Mouse (Mus musculus) lung, postnatal 25 days (tissue): ENCODE measurements around the gene Syngr1.

ENCODE experiments used
- DNase-seq: peaks from one replicate; pipeline ENCODE4 v3.0.0; 2022; ENCODE audit warnings: low spot score

Gene Syngr1

DNA sequence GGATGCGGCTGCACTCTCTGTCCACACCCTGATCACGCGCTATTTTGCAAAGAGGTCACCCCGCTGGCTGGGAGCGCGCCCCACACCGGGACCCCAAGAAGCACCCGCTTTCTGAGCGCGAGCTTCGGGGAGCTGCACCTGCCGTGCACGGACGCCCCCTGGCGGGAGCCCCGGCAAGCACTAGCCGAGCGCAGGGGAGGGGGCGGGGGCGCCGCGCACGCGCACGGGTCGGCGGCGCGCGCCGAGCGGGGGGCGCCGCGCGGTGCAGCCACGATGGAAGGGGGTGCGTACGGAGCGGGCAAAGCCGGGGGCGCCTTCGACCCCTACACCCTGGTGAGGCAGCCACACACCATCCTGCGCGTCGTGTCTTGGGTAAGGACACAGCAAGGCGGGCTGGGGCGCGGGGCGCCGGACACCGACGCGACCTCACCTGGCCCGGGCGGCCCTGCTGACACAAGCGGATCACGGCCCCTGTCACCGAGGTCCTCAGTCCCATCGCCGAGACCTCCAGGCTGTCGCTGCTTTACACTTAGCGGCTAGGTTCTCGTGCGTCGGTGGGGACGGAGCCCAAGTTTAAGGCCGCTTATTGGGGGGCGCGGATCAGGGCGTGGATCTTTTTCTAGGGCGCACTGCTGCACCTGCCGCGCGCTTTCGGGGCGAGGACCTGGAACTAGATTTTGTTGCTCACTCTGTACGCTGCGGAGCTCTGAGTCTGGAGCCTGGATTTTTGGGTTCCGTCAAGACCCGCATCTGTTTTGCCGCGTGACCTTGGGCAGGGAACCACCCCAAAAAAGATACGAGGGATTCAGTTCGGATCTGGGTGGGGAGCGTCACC, at the start of gene Syngr1, which contains the start of gene Rpl3:
Syngr1 (plus strand) TSS at position 214 of the 835 bp plus-strand sequence.
Rpl3 (minus strand) TSS at position 748 of the 835 bp plus-strand sequence.
- peak; percentile 63 for DNase-seq

DNA sequence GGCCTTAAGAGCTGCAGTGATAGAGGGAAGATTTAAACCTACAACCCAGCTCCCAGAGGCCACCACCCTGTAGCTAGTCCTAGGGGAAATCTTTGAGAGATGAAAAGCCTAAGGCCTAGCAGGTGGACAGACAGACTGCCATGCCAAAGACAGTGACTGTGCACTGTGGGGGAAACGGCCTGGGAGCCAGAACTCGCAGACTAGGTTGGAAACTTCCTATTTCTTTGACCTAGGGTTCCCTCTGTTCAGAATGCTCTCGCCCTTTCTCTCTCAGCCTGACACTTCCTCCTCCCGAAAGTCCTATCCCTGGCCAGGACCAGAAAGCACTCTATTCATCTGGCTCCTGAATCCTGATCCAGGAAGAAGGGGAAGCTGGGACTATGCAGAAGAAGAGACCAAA, 49.0 kb upstream of the Syngr1 start:
- no peak for DNase-seq

DNA sequence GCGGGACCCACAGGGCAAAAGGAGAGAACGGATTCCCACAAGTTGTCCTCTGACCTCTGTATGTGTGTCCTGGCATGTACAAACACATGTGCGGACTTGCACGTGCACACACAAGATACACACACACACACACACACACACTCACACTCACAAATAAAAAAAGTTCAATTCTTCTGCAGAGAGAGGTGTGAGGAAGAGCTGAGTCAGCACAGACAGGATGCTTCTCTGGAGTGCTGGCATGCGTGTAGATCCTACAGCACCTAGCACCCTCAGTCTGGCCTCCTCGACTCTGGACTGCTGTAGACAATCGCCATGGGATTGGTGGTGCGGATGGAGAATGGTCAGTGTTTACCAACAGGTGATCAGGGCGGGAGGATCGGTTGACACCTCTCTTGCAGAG, 46.9 kb upstream of the Syngr1 start:
- no peak for DNase-seq

DNA sequence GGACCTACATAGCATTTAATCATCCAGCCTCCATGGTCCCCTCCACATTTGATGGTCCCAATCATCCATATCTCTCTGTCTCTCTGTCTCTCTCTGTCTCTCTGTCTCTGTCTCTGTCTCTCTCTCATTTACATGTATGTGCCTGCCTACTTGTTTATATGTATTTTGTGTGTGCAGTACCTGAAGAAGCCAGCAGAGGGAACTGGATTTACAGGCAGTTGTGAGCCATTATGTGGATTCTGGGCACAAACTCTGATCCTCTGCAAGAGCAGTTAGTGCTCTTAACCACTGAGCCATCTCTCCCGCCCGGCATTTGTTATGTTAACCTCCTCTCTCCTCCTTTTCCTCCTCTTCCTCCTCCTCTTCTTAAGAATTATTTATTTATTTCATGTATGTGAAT, 45.4 kb upstream of the Syngr1 start:
- no peak for DNase-seq

DNA sequence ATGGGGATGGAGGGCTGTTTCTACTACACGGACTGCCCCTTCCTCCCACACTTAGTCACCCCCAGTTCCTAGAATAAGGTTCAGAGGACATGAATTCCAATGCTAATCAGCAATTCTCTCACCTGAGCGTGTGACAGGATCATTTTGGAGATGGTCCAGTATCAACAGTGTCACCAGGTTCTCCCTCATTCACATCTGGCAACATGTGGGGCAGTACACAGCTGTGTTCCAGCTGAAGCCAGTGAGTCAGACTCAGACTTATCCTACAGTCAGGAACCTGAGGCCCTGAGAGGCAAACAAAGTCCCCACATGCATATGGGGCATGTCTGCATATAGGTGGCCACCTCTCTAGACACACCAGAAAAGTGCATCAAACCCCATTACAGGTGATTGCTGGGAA, 43.9 kb upstream of the Syngr1 start:
- no peak for DNase-seq

DNA sequence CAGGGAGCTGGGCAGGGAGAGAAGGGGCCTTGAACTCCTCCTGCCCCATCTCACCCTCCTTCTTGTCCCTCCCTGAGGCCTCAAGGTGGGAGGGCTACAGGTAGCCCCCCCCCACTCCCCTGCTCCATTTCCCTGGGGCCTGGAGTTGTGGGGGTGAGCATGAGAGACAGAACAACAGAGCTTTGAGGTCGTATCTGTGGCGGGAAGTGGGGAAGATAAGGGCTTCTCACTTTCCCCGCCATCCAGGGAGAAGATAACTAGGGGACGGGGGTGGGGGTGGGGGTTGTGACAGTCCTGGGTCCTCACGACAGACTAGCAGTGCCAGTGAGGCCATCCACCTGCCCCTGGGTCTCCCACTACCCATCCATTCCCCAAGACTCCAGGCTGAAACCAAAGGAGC, 43.2 kb upstream of the Syngr1 start:
- DNase-seq = no peak

DNA sequence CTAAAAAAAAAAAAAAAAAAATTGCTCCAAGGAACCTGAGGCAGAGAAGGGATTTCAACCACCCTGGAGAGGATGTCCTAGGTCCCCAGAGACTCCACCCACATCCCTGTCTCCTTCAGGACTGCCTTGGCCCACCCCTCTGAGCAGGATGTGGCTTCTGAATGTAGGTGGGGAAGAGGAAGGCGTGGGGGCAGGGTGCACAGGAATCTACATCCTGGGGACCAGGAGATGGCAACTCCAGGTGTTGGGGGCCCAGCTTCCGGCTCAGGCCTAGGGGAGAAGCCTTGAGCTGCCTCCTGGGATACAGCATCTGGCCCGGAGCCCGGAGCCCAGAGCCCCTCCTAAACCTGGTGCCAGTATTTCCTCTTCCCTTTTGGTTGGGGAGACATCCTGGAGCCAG, 41.0 kb upstream of the Syngr1 start:
- no peak for DNase-seq

DNA sequence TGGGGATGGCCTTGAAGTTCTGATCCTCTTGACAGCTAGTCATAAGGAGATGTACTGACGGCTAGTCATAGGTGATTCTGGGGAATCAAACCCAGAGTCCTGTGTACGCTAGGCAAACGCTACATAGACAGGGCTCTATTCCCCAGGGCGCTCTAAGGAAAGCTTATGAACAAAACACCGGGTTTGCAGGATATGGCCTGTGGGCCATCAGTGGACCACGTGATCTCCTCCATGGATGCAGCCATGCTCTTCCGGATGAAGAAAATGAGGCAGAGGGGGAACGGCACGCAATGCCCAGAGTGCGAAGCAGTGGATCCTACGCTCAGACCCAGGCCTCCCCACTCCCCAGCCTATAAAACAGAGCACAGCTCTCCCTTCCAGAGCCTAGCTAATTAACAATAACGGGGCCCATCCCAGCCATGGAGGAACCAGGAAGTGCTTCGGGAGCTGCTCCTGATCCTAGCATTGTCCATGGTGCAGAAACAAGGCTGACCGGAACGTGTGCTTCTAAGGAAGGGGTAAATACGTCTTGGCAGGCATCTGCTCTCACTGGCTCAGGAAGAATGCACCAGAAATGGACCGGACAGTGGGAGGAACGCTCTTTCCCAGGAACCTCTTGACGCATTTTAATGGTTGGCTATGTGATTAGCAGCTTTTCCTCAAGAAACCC, 39.9 kb upstream of the Syngr1 start:
- peak; percentile 42 for DNase-seq

DNA sequence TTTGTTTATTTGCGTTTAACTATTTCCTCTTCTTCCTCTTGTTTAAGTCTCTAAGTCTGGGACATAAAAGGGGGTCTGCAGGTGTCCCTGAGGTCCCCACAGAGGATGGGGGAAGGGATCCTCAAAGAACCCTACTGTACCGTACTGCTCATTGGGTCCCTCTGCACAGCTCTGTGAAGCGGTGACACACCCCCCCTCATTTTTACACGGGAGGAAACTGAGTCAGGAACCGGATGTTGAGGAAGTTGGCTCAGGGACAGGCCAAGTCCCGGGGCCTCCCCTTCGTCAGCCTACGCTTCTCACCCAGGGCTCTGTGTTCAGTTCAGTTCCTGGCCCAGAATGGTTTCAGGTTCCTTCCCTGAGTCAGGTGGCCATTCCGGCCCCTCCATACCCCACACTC, 39.4 kb upstream of the Syngr1 start:
- DNase-seq = no peak

DNA sequence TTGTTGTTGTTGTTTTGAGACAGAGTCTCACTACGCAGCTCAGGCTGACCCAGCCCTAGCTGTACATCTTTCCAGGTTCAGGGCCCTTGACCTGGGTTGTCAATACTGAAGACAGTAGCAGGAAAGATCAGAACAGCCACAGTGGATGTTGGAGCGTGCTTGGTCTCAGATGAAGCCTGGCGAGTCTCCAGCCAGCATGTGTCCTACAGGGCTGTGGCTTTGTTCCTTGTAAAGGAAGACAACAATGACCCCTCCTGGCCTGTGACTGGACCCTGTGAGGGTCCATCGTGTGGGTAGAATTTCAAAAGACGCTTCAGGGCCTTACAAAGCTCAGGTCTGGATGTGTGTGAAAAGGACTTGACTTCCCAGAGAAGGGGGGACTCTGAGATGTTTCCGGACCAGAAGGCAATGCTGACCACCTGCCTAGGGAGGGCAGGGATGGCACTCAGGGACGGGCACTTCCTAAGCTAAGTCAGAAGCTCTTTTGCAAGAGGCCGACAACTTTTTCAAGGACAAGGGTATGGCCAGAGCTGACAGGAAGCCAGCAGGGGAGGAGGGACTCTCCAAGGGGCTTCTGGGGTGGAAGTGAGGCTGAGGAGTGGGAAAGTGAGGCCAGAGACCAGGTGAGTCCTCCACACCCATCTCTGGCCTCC, 37.6 kb upstream of the Syngr1 start:
- DNase-seq = peak; percentile 31

DNA sequence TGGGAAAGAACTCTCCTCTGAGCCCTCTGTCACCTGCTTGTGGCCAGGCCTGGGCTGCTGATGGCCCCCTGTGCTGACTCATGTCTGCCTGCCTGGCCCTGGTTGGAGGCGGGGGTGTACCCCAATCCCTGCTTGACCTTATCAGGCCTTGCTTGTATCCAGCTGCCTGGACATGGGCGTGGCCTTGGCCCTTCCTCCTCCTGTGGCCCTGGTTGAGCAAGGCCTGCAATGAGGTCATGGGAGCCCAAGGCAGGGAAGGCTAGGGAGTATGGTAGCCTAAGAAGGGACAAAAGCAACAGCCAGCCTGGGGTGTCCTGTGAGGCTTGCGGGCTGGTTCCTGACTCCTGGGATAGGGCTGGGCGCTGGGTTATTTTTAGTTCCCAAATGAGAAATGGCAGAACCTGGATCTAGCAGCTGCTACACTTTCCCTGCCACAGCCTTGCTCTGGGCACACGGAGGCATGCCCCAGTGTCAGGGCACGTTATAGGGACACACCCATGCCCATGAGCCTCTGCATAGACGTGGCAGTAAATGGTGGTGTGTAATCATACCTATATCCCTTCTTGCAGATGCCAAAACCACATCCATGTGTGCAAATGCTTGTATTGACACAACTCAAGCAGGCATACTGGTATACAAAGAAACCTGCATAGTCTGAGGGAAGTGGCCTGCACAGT, 37.0 kb upstream of the Syngr1 start:
- peak; percentile 69 for DNase-seq

DNA sequence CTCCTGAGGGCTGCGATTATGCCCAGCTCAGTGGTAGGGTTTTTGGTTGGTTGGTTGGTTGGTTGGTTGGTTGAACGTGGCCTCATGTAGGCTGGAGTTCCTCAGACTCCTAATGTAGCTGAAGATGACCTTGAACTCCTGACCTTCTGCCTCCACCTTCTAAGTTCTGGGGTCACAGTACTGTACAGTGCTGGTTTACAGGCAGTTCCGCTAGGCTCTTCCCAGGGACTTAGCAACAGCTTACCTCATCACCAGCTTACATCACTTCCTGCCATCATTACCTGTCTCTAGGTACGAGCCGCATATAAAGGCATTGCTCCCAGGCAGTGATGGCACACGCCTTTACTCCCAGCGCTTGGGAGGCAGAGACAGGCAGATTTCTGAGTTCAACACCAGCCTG, 33.0 kb upstream of the Syngr1 start:
- DNase-seq = no peak

DNA sequence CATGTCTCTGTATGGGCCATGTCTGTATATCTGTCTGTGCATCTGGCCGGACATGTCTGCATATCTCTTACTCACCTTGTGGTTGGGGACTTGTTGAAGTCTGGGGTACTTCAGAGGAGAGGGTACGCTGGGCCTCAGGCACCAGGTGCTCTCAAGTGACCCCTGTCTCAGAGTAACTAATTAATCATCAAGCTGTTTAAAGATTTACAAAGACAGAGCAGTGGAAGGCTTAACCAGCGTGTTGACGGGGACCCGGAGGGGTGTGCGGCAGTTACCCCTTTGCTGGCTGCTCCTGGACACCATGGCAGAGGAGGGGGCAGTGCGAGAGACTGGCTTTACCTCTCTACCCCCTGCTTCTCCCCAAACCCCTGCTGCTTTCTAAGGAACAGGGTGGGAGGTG, 31.5 kb upstream of the Syngr1 start:
- DNase-seq = no peak

DNA sequence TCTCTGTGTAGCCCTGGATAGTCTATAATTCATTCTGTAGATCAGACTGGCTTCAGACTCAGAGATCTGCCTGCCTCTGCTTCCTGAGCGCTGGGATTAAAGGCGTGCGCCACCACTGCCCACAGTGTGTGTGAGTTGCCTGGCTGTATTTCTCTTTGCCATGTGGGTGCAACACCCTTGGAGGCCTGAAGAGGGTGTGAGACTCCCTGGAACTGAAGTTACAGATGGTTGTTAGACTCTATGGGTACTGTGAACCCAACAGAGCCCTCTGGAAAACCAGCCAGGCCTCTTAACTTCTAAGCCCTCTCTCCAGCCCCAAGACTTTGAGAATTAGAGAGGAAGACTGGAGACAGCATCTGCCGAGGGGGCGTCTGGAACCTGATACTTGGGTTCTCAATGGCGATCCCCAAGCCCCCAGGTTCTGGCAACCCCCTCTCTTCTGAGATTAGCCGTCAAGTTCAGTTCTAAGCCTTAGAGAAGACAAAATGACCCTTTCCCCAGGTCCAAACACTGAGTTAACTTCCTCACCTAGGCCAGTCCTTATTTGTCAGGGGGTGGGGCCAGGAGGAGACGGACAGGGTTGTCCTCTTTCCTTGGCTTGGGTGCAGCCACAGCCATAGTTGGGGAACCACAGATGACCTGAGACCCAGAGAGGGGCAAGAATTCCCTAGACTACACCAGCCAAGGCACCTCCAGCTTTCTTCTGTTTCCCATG, 30.6 kb upstream of the Syngr1 start:
- DNase-seq = no peak

DNA sequence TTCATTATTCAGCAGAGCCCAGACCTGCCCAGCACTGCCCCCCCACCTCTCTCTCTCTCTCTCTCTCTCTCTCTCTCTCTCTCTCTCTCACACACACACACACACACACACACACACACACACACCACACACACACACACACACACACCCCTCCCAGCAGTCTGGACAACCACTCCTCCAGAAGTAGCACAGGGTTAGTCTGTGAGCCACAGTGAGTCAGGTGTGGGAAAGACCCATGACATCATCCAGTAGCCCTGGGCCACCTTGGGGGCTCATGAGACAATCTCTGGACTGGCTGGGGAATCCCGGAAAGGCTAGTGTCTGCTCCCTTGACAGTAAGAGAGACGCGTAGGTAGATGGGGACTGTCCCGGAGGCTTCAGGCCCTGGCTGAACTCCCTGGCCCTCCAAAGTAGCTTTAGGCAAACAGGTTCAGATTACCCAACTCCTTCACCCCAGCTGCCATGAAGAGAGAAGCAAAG, 30.0 kb upstream of the Syngr1 start:
- DNase-seq = no peak

DNA sequence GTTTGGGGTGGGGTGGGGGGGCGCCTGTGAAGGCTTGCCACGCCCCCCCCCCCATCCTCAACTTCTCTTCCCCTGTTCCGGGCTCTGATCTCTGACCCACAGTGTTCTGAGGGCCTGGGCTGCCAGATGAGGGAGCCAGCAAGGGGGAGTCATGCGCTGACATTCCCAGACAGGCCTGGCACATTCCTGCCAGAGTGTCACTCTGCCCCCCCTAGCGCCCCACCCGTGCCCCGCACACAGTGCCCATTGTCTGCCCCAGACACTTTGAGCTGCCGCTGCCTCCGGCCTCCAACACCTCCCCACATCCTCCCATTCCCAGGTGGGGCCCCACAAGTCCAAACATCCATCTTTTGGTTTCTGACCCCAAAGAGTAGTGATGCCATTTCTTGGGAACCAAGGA, 28.8 kb upstream of the Syngr1 start:
- no peak for DNase-seq

DNA sequence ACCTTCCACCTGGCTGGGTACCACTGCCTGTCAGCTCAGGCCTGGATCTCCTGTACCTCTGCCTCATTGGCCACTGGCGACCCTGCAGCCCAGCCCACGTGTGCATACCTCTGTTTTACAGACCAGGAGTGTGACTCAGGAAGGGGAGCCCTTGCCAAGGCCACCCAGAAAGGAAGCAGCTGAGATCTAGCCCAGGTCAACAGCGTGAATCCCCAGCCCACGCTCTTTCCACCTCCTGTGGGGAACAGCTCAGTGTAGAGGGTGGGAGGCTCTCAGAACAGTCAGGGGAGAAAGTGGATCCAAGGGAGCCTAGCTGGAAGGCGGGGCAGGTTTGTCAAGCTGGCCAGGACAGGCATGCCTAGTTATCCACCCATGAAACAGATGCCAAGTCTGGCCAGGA, 28.3 kb upstream of the Syngr1 start:
- no peak for DNase-seq

DNA sequence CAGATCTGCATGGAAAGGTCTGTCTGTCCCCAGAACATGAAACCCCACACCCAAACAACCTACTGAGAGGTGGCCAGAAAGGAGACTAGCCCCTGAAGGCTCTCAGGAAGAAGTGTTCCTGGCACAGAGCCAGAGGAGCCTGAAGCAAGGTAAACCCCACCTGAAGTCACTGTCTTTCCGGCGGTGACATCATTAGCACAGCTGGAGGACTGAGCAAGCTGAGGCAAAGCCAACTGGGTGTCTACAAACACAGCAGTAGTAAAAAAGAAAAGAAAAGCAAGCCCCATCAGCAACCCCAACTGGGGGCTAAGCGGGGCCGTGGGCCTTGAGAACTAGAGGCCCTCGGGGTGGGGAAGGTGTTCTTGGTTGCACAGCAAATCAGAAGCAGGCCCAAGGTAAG, 26.2 kb upstream of the Syngr1 start:
- no peak for DNase-seq

DNA sequence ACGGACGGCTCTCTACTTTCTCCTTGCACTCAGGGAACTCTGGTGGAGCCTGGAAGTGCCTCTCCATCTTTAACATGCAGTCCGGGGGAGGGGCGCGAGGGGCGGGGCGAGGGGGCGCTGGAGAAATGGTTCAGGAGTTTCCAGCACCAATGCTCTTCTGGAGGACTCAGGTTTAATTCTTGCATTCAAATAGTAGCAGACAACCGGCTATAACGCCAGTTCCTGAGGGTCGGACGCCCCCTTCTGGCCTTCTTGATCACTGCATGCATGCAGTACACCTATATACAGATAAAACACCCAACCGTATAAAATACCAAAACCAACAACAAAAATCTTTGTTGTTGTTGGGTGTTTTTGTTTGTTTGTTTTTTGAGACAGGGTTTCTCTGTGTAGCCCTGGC, 25.7 kb upstream of the Syngr1 start:
- peak; percentile 40 for DNase-seq

DNA sequence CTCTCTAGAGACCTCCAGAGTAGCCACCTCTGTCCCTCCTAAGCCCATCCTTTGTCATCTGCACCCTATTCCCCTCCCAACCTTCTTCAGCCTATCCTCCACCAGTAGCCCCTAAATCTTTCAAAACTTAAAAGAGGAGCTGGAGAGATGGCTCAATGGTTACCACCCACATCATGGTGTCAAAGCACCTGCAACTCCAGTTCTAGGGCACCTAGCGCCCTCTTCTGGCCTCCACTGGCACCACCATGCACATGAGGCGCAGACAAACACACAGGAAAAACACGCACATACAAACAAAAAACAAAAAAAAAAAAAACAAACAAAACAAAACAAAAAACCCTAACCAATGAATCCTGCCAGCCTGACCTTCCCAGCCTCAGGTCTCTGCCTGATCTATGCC, 24.6 kb upstream of the Syngr1 start:
- DNase-seq = no peak

DNA sequence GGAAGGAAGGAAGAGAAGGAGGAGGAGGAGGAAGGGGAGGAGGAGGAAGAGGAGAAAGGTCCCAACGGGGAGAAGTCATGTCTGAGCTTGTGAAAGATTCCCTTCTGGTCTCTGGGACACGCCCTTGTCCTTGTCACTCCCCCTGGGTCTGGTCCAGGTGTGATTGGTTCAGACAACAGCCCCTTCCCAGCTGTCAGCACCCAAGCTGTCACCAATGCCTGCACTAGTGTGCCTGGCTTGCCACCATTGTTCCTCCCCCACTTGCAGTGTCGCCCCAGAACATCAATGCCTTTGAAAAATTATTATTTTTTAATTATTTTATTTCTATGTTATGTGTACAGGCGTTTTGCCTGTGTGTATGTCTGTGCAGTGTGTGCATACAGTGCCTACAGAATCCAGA, 22.0 kb upstream of the Syngr1 start:
- no peak for DNase-seq
